Mouse (Mus musculus) mature B cell (primary cell): ENCODE results near the gene Naa11.

Experiments used
- in situ Hi-C: fragments of 300-500 bp; cut with MboI; formaldehyde crosslinking; loops from 2 replicates; pipeline ENCODE4 v1.14.3; 2019

Gene Naa11

DNA sequence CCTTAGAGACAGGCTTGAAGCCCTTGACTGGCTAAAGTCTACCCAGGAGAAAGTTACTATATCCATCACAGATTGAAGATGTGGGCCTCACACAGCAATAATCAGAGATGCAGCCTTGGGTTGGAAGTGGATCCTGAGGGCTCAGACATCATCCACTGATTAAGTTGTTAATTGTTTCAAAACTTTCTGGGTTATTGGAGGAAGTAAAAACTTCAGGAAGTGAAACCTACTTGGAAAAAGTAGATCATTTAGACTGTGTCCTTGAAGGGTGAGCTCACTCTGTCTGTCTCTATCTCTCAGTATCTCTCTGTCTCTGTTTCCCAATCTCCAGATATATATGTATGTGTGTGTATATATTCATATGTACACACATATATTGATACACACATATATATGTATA is 47.0 kb downstream of the Naa11 start:
- in situ Hi-C loops: no loop called here

DNA sequence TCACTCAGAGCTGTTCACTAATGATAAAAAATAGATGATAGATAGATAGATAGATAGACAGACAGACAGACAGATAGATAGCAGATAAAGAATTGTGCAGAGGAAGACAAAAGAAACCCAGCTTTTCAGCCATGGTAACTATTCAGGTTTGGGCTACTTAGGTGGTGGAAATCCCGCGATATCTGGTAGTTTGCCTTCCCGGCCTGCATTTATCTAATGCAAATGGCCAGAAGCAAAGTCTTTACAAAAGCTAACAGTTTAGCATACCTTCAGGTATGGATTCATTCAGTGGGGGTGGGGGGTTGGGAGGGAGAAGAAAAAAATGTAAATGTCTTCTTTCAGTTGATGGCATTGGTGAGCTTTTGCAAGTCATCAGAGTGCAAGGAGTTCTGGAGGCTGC is 48.0 kb downstream of the Naa11 start:
- in situ Hi-C loops: no loop called here

DNA sequence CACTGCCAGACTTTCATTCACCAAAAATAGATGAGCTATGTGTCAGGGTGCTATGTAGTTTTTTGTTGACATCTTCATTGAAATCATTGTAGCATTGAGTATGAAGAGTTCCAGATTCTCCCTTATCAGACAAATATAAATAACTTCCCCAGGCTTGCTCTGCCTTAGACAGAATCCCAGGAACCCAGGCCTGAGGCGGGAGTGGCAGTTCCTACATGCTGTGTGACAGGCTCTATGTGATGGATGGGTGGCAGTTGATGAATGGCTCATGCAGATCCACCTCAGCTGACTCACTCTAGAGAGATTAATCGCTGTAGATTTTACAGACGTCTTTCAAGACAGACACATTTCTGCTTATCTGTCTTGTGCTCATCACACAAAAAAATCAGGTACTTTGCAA is 57.4 kb downstream of the Naa11 start:
- in situ Hi-C loops: no loop called here
